Mouse (Mus musculus): ENCODE results near the gene Rps6kb2.
A peak's percentile ranks its signal among the peaks of the same experiment; 100 is the strongest.
"Not testable (repeated sequence)": the region's sequence is repeated elsewhere in the genome, so short reads cannot be mapped to it uniquely, and the experiment has no call there.

The Rps6kb2 gene

GRCm38 (mm10) chr19:4142416-4143173, 20.6 kb downstream of the Rps6kb2 start:
- no peak for DNase-seq (ENCODE audit: low spot score)

- DNase-seq (ENCODE audit: low spot score) = no peak
Observed at GRCm38 (mm10) chr19:4140147-4140546, 23.0 kb downstream of the Rps6kb2 start.

GRCm38 (mm10) chr19:4139446-4139845, 23.7 kb downstream of the Rps6kb2 start, which contains the start of gene Gpr152:
Gene Gpr152, plus strand, starts transcription at chr19:4139787.
- no peak for DNase-seq (ENCODE audit: low spot score)

- no peak for DNase-seq (ENCODE audit: low spot score)
Observed at GRCm38 (mm10) chr19:4137913-4138312, 25.2 kb downstream of the Rps6kb2 start.

- DNase-seq (ENCODE audit: low spot score) = no peak
Observed at GRCm38 (mm10) chr19:4136463-4136862, 26.7 kb downstream of the Rps6kb2 start.

GRCm38 (mm10) chr19:4135963-4136345, 27.2 kb downstream of the Rps6kb2 start:
- DNase-seq (ENCODE audit: low spot score) = not testable (repeated sequence)

GRCm38 (mm10) chr19:4135229-4135962, 27.8 kb downstream of the Rps6kb2 start:
- not testable (repeated sequence) for DNase-seq (ENCODE audit: low spot score)

GRCm38 (mm10) chr19:4134354-4134753, 28.8 kb downstream of the Rps6kb2 start:
- DNase-seq (ENCODE audit: low spot score) = no peak

- DNase-seq (ENCODE audit: low spot score) = no peak
Observed at GRCm38 (mm10) chr19:4131768-4132167, 31.4 kb downstream of the Rps6kb2 start.

- no peak for DNase-seq (ENCODE audit: low spot score)
Observed at GRCm38 (mm10) chr19:4131075-4131474, 32.1 kb downstream of the Rps6kb2 start.

GRCm38 (mm10) chr19:4130106-4130505, 33.0 kb downstream of the Rps6kb2 start:
- no peak for DNase-seq (ENCODE audit: low spot score)

GRCm38 (mm10) chr19:4129462-4129861, 33.7 kb downstream of the Rps6kb2 start:
- no peak for DNase-seq (ENCODE audit: low spot score)

- DNase-seq (ENCODE audit: low spot score) = no peak
Observed at GRCm38 (mm10) chr19:4126759-4127495, 36.2 kb downstream of the Rps6kb2 start.

- DNase-seq (ENCODE audit: low spot score) = peak; percentile 98
Observed at GRCm38 (mm10) chr19:4125741-4126696, 37.1 kb downstream of the Rps6kb2 start, which contains the start of gene Aip. Gene Aip, minus strand, starts transcription at chr19:4125858.

- DNase-seq (ENCODE audit: low spot score) = not testable (repeated sequence)
Observed at GRCm38 (mm10) chr19:4125268-4125667, 37.9 kb downstream of the Rps6kb2 start.

GRCm38 (mm10) chr19:4124432-4124831, 38.7 kb downstream of the Rps6kb2 start:
- DNase-seq (ENCODE audit: low spot score) = no peak

GRCm38 (mm10) chr19:4122411-4123370, 40.5 kb downstream of the Rps6kb2 start:
- DNase-seq (ENCODE audit: low spot score) = no peak

GRCm38 (mm10) chr19:4121896-4122295, 41.3 kb downstream of the Rps6kb2 start:
- DNase-seq (ENCODE audit: low spot score) = not testable (repeated sequence)

- DNase-seq (ENCODE audit: low spot score) = peak; percentile 98
Observed at GRCm38 (mm10) chr19:4121097-4121805, 41.9 kb downstream of the Rps6kb2 start.

Data from yolk sac, embryonic 10.5 days (tissue).